Mouse (Mus musculus): ENCODE measurements at regions not wholly inside any gene's neighbourhood (a gene's known extent, or its start where the extent isn't known, plus 50 kb on each side); places are given as distances from the start of the nearest gene placed in this dataset.
A peak's percentile ranks its signal among the peaks of the same experiment; 100 is the strongest.

DNA sequence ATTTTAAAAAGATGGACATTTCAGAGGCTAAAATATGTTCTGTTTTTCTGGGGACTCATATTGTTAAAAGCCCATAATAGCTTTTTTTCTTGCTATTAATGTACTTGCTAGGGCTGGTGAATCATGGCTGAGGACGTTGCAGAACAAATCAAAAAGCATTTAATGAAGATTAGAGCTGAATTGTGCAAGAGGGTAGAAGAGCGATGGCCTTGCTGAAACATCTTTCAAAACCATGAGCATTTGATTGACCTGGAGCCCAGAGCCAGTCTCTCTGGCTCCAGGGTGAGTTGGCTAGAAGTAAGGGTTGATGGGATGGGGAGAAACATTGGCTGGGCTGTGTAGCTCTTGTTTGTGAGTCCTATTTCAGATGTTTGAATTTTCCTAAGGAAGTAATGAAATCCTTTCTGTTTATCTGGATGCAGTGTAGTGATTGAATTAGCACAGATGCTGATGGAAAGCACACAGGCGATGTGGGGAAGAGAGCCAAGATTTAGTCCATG, 313.8 kb upstream of the Sstr1 start:
- WGBS = 72% methylated on average over 3 of the region's 3 CpGs
- Histone ChIP-seq H3K36me3 (ENCODE audit: control insufficient read depth, insufficient read depth, low read length) (no peaks in the 10 kb centered on the region), H3K4me3 (ENCODE audit: insufficient read depth, low read depth, low read length) (no peak overlapping the region), H3K27me3 (replicated peaks; ENCODE audit: control insufficient read depth, insufficient read depth, low read length) (no peaks in the 10 kb centered on the region), H3K4me1 (ENCODE audit: control insufficient read depth, insufficient read depth, low read length) (no peaks in the 10 kb centered on the region), H3K27ac (ENCODE audit: insufficient read depth, low read depth, low read length) (no peak overlapping the region)
- no peak for TF ChIP-seq CTCF (conservative IDR thresholded peaks at IDR 0.05; ENCODE audit: insufficient read depth, insufficient read length, low read depth, low read length)
- no peak for TF ChIP-seq POLR2A (IDR thresholded peaks at IDR 0.05; ENCODE audit: low read depth, low read length)
- DNase-seq = no peak

DNA sequence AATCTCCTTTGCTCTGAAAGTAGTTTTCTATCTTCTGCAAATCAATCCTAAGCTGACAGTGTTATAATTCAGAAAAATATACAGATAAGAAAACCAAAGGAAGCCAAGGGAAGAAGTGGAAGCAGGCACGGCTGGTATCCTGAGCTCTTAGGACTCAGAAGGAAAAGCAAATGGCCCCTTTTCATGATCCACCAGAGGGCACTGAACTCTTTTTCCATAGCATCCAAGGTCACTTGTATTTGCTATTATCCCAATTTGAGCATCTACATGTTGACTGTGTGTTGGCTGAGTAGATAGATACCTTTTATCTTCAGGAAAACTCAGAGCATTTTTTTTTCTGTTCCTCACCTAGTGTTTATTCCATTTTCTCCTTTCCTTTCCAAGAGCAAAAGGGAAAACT, 306.9 kb upstream of the Sstr1 start:
- DNase-seq = no peak
- Histone ChIP-seq H3K4me3 (ENCODE audit: insufficient read depth, low read depth, low read length) (no peak overlapping the region), H3K36me3 (ENCODE audit: control insufficient read depth, insufficient read depth, low read length) (no peaks in the 10 kb centered on the region), H3K27ac (ENCODE audit: insufficient read depth, low read depth, low read length) (no peak overlapping the region), H3K4me1 (ENCODE audit: control insufficient read depth, insufficient read depth, low read length) (no peaks in the 10 kb centered on the region), H3K27me3 (replicated peaks; ENCODE audit: control insufficient read depth, insufficient read depth, low read length) (no peaks in the 10 kb centered on the region)
- TF ChIP-seq CTCF (conservative IDR thresholded peaks at IDR 0.05; ENCODE audit: insufficient read depth, insufficient read length, low read depth, low read length) (no peak), POLR2A (IDR thresholded peaks at IDR 0.05; ENCODE audit: low read depth, low read length) (no peak)
- WGBS = 56% methylated on average over 1 of the region's 1 CpGs

DNA sequence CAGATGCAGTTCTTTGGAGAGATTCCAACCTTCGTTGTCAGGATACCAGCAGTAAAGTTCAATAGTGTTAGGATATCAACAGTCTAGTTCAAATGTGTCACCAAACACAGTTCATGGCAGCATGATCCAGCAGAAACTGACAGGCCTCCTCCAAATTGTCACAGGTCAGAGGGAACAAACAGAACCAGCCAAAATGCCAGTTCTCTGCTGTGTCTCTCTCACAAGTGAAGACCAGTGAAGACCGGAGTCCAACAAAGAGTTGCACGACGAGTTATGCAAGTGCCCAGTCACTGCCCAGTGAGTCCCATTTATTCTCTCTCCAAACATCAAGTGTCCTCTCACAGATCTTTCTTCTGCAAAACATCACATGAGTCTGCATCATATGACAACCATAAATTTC, 293.4 kb upstream of the Sstr1 start:
- no peak for DNase-seq
- no peak for TF ChIP-seq POLR2A (IDR thresholded peaks at IDR 0.05; ENCODE audit: low read depth, low read length)
- no peak for TF ChIP-seq CTCF (conservative IDR thresholded peaks at IDR 0.05; ENCODE audit: insufficient read depth, insufficient read length, low read depth, low read length)
- Histone ChIP-seq H3K27ac (ENCODE audit: insufficient read depth, low read depth, low read length) (no peak overlapping the region), H3K4me1 (ENCODE audit: control insufficient read depth, insufficient read depth, low read length) (no peaks in the 10 kb centered on the region), H3K27me3 (replicated peaks; ENCODE audit: control insufficient read depth, insufficient read depth, low read length) (no peaks in the 10 kb centered on the region), H3K4me3 (ENCODE audit: insufficient read depth, low read depth, low read length) (no peak overlapping the region), H3K36me3 (ENCODE audit: control insufficient read depth, insufficient read depth, low read length) (no peaks in the 10 kb centered on the region)
- WGBS = 76% methylated on average over 4 of the region's 4 CpGs

DNA sequence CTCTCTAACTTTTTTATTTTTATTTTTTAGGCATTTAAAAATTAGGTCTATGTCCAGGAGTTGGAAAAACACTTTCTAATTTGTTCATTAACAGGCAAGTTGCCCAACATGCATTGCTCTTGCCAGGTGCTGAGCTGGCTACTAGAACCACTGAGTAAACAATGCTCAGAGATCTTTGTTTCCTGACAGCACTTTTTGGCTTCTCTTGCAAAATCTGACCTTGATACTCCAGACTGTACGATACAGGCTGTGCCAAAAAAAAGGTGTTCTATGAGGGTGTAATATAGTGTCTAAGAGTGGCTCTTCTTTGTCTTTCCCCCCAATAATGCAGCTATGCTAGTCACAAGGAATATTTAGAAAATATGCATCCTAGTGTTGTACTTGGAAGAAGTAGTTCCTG, 289.5 kb upstream of the Sstr1 start:
- TF ChIP-seq CTCF (conservative IDR thresholded peaks at IDR 0.05; ENCODE audit: insufficient read depth, insufficient read length, low read depth, low read length) = no peak
- no peak for TF ChIP-seq POLR2A (IDR thresholded peaks at IDR 0.05; ENCODE audit: low read depth, low read length)
- Histone ChIP-seq H3K4me3 (ENCODE audit: insufficient read depth, low read depth, low read length) (no peak overlapping the region), H3K27me3 (replicated peaks; ENCODE audit: control insufficient read depth, insufficient read depth, low read length) (no peaks in the 10 kb centered on the region), H3K27ac (ENCODE audit: insufficient read depth, low read depth, low read length) (no peak overlapping the region), H3K36me3 (ENCODE audit: control insufficient read depth, insufficient read depth, low read length) (no peaks in the 10 kb centered on the region), H3K4me1 (ENCODE audit: control insufficient read depth, insufficient read depth, low read length) (no peaks in the 10 kb centered on the region)
- DNase-seq = no peak
- 22% methylated on average over 1 of the region's 1 CpGs for WGBS

DNA sequence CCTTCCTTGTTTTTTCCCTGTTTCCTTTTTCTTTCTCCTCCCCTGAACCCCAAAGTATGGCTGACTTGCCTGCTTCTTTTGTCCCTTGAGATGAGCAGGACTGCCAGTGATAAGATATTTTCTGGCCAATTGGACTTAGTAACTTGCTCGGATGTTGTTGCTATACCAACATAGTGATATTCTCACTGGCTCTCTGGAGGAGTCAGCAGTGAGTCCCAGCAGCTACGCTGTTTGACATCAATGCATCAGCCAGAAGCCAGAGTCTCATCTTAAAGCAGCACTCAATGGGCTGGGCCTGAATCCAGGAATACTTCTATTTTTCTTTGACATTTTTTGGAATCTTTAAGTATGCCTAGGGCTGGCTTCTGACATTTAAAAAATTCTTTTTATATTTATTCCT, 287.1 kb upstream of the Sstr1 start:
- no peaks in the 10 kb centered on the region for H3K36me3 ChIP-seq (ENCODE audit: control insufficient read depth, insufficient read depth, low read length)
- DNase-seq = no peak
- WGBS = 92% methylated on average over 2 of the region's 2 CpGs
- TF ChIP-seq POLR2A (IDR thresholded peaks at IDR 0.05; ENCODE audit: low read depth, low read length) (no peak), CTCF (conservative IDR thresholded peaks at IDR 0.05; ENCODE audit: insufficient read depth, insufficient read length, low read depth, low read length) (no peak)
- H3K27me3 ChIP-seq (replicated peaks; ENCODE audit: control insufficient read depth, insufficient read depth, low read length) = no peaks in the 10 kb centered on the region
- no peak overlapping the region for H3K4me3 ChIP-seq (ENCODE audit: insufficient read depth, low read depth, low read length)
- no peak overlapping the region for H3K27ac ChIP-seq (ENCODE audit: insufficient read depth, low read depth, low read length)
- H3K4me1 ChIP-seq (ENCODE audit: control insufficient read depth, insufficient read depth, low read length) = no peaks in the 10 kb centered on the region

DNA sequence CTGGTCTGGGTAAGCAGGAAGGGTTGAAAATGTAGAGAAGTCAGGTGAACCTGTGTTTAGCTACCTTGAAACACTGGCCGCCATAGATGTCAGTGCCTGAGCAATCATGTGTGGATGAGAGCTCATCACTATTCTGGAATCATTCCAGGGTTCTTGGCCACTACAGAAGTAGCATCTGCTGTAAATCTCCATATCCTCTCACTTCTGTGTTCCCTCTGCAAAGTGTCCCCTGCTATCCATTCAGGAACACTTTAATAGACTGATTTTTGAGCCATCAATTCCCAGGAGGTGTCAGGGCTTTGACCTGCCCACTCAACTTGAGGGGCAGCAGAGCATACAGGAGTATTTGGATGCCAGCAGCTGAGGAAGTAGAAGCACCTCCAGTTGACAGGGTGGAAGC, 284.7 kb upstream of the Sstr1 start:
- TF ChIP-seq CTCF (conservative IDR thresholded peaks at IDR 0.05; ENCODE audit: insufficient read depth, insufficient read length, low read depth, low read length) (no peak), POLR2A (IDR thresholded peaks at IDR 0.05; ENCODE audit: low read depth, low read length) (no peak)
- no peaks in the 10 kb centered on the region for H3K27me3 ChIP-seq (replicated peaks; ENCODE audit: control insufficient read depth, insufficient read depth, low read length)
- 45% methylated on average over 1 of the region's 1 CpGs for WGBS

DNA sequence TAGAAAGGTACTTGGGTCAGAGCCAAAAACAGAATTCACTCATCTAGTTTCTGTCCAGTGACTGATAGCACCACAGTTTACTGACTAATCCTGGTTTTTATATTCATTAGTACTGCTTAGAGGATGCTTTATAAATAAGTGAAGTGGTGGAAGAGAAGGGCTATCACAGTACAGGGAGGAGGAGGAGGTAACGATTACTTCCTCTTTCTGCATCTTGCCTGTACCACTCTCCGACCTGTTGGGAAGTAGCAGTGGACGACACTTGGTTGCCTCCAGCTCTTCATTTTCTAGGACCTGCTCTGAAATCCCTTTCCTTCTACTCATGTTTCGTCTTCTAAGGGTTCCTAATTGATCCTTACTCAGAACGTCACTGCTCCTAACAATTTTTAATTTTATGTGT, 283.5 kb upstream of the Sstr1 start:
- Histone ChIP-seq H3K4me3 (ENCODE audit: insufficient read depth, low read depth, low read length) (no peak overlapping the region), H3K27ac (ENCODE audit: insufficient read depth, low read depth, low read length) (no peak overlapping the region), H3K4me1 (ENCODE audit: control insufficient read depth, insufficient read depth, low read length) (no peaks in the 10 kb centered on the region), H3K27me3 (replicated peaks; ENCODE audit: control insufficient read depth, insufficient read depth, low read length) (no peaks in the 10 kb centered on the region), H3K36me3 (ENCODE audit: control insufficient read depth, insufficient read depth, low read length) (no peaks in the 10 kb centered on the region)
- WGBS = 86% methylated on average over 5 of the region's 5 CpGs
- no peak for DNase-seq
- TF ChIP-seq CTCF (conservative IDR thresholded peaks at IDR 0.05; ENCODE audit: insufficient read depth, insufficient read length, low read depth, low read length) (no peak), POLR2A (IDR thresholded peaks at IDR 0.05; ENCODE audit: low read depth, low read length) (no peak)

More for the DNA sequence above, 284.7 kb upstream of the Sstr1 start:
- H3K27ac ChIP-seq (ENCODE audit: insufficient read depth, low read depth, low read length) = no peak overlapping the region
- no peak overlapping the region for H3K4me3 ChIP-seq (ENCODE audit: insufficient read depth, low read depth, low read length)
- H3K4me1 ChIP-seq (ENCODE audit: control insufficient read depth, insufficient read depth, low read length) = no peaks in the 10 kb centered on the region
- no peaks in the 10 kb centered on the region for H3K36me3 ChIP-seq (ENCODE audit: control insufficient read depth, insufficient read depth, low read length)
- DNase-seq = no peak

DNA sequence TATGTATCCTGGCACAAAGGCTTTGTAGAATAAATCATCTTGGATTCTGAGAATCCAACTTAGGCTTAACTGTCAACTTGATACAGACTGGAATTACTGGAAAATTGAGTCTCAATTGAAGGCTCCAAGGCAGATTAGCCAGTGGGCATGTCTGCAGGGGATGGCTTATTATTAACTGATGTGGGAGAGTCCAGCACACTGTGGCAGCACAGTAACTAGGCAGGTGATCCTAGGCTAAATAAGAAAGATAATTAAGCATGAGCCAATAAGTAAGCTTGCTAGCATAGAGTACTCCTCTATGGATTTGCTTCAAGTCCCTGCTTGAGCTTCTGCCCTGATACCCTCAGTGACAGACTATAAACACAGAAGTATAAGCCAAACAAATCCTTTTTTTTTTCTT, 279.7 kb upstream of the Sstr1 start:
- no peak for TF ChIP-seq POLR2A (IDR thresholded peaks at IDR 0.05; ENCODE audit: low read depth, low read length)
- no peak for TF ChIP-seq CTCF (conservative IDR thresholded peaks at IDR 0.05; ENCODE audit: insufficient read depth, insufficient read length, low read depth, low read length)
- Histone ChIP-seq H3K4me3 (ENCODE audit: insufficient read depth, low read depth, low read length) (no peak overlapping the region), H3K4me1 (ENCODE audit: control insufficient read depth, insufficient read depth, low read length) (no peaks in the 10 kb centered on the region), H3K27ac (ENCODE audit: insufficient read depth, low read depth, low read length) (no peak overlapping the region), H3K36me3 (ENCODE audit: control insufficient read depth, insufficient read depth, low read length) (no peaks in the 10 kb centered on the region), H3K27me3 (replicated peaks; ENCODE audit: control insufficient read depth, insufficient read depth, low read length) (no peaks in the 10 kb centered on the region)
- DNase-seq = peak; percentile 4
